Mouse (Mus musculus): ENCODE measurements around the gene Dhx8. TPM values are rescaled to one million over a fixed set of nuclear protein-coding genes. Genes with fewer than 3 reads are reported as not detected.

Dhx8 gene
- polyA plus RNA-seq, 1 experiment = 23.0 TPM

- no peak for TF ChIP-seq CTCF (IDR thresholded peaks at IDR 0.05; ENCODE audit: extremely low read depth, insufficient read depth, low read length)
- TF ChIP-seq POLR2A (IDR thresholded peaks at IDR 0.05; ENCODE audit: extremely low read depth, insufficient read depth, low read length) = no peak
- no peaks in the 10 kb centered on the region for H3K4me1 ChIP-seq (ENCODE audit: control insufficient read depth, insufficient read depth, low read length)
- H3K27ac ChIP-seq (ENCODE audit: insufficient read depth, low read length) = no peak overlapping the region
- no peak overlapping the region for H3K4me3 ChIP-seq (ENCODE audit: insufficient read depth, low read length)
Observed at GRCm38 (mm10) chr11:101768721-101769120, 36.0 kb downstream of the Dhx8 start.

GRCm38 (mm10) chr11:101770266-101770665 is 37.5 kb downstream of the Dhx8 start:
- TF ChIP-seq POLR2A (IDR thresholded peaks at IDR 0.05; ENCODE audit: extremely low read depth, insufficient read depth, low read length) (no peak), CTCF (IDR thresholded peaks at IDR 0.05; ENCODE audit: extremely low read depth, insufficient read depth, low read length) (no peak)
- Histone ChIP-seq H3K27ac (ENCODE audit: insufficient read depth, low read length) (no peak overlapping the region), H3K4me3 (ENCODE audit: insufficient read depth, low read length) (no peak overlapping the region), H3K4me1 (ENCODE audit: control insufficient read depth, insufficient read depth, low read length) (no peaks in the 10 kb centered on the region)

GRCm38 (mm10) chr11:101772027-101772426 is 39.3 kb downstream of the Dhx8 start:
- Histone ChIP-seq H3K27ac (ENCODE audit: insufficient read depth, low read length) (no peak overlapping the region), H3K4me1 (ENCODE audit: control insufficient read depth, insufficient read depth, low read length) (no peaks in the 10 kb centered on the region), H3K4me3 (ENCODE audit: insufficient read depth, low read length) (no peak overlapping the region)
- TF ChIP-seq CTCF (IDR thresholded peaks at IDR 0.05; ENCODE audit: extremely low read depth, insufficient read depth, low read length) (no peak), POLR2A (IDR thresholded peaks at IDR 0.05; ENCODE audit: extremely low read depth, insufficient read depth, low read length) (no peak)

- H3K4me3 ChIP-seq (ENCODE audit: insufficient read depth, low read length) = 0 out of 2 replicates have a peak overlapping the region, but pooled peaks have one; percentile 2
- no peak overlapping the region for H3K27ac ChIP-seq (ENCODE audit: insufficient read depth, low read length)
- no peaks in the 10 kb centered on the region for H3K4me1 ChIP-seq (ENCODE audit: control insufficient read depth, insufficient read depth, low read length)
- TF ChIP-seq POLR2A (IDR thresholded peaks at IDR 0.05; ENCODE audit: extremely low read depth, insufficient read depth, low read length) (no peak), CTCF (IDR thresholded peaks at IDR 0.05; ENCODE audit: extremely low read depth, insufficient read depth, low read length) (no peak)
Observed at GRCm38 (mm10) chr11:101772449-101772848, 39.7 kb downstream of the Dhx8 start.

GRCm38 (mm10) chr11:101776846-101777245 is 44.1 kb downstream of the Dhx8 start:
- no peak overlapping the region for H3K4me3 ChIP-seq (ENCODE audit: insufficient read depth, low read length)
- H3K27ac ChIP-seq (ENCODE audit: insufficient read depth, low read length) = no peak overlapping the region
- H3K4me1 ChIP-seq (ENCODE audit: control insufficient read depth, insufficient read depth, low read length) = no peaks in the 10 kb centered on the region
- TF ChIP-seq POLR2A (IDR thresholded peaks at IDR 0.05; ENCODE audit: extremely low read depth, insufficient read depth, low read length) = no peak
- TF ChIP-seq CTCF (IDR thresholded peaks at IDR 0.05; ENCODE audit: extremely low read depth, insufficient read depth, low read length) = no peak

- Histone ChIP-seq H3K4me1 (ENCODE audit: control insufficient read depth, insufficient read depth, low read length) (no peaks in the 10 kb centered on the region), H3K4me3 (ENCODE audit: insufficient read depth, low read length) (no peak overlapping the region), H3K27ac (ENCODE audit: insufficient read depth, low read length) (no peak overlapping the region)
- TF ChIP-seq CTCF (IDR thresholded peaks at IDR 0.05; ENCODE audit: extremely low read depth, insufficient read depth, low read length) (no peak), POLR2A (IDR thresholded peaks at IDR 0.05; ENCODE audit: extremely low read depth, insufficient read depth, low read length) (no peak)
Observed at GRCm38 (mm10) chr11:101783135-101783534, 50.4 kb downstream of the Dhx8 start.

GRCm38 (mm10) chr11:101783584-101783983 is 50.9 kb downstream of the Dhx8 start:
- H3K27ac ChIP-seq (ENCODE audit: insufficient read depth, low read length) = peak overlapping the region; percentile 12; the same call in 1 of the 2 replicates
- peak overlapping the region; percentile 47 for H3K4me3 ChIP-seq (ENCODE audit: insufficient read depth, low read length)
- TF ChIP-seq CTCF (IDR thresholded peaks at IDR 0.05; ENCODE audit: extremely low read depth, insufficient read depth, low read length) = no peak
- TF ChIP-seq POLR2A (IDR thresholded peaks at IDR 0.05; ENCODE audit: extremely low read depth, insufficient read depth, low read length) = no peak
- H3K4me1 ChIP-seq (ENCODE audit: control insufficient read depth, insufficient read depth, low read length) = no peaks in the 10 kb centered on the region

GRCm38 (mm10) chr11:101784072-101784471 is 51.4 kb downstream of the Dhx8 start:
- H3K27ac ChIP-seq (ENCODE audit: insufficient read depth, low read length) = peak overlapping the region; percentile 12; the same call in 1 of the 2 replicates
- TF ChIP-seq CTCF (IDR thresholded peaks at IDR 0.05; ENCODE audit: extremely low read depth, insufficient read depth, low read length) (no peak), POLR2A (IDR thresholded peaks at IDR 0.05; ENCODE audit: extremely low read depth, insufficient read depth, low read length) (no peak)
- no peaks in the 10 kb centered on the region for H3K4me1 ChIP-seq (ENCODE audit: control insufficient read depth, insufficient read depth, low read length)
- peak overlapping the region; percentile 47 for H3K4me3 ChIP-seq (ENCODE audit: insufficient read depth, low read length)

GRCm38 (mm10) chr11:101784488-101785142 is 51.9 kb downstream of the Dhx8 start:
- Histone ChIP-seq H3K4me1 (ENCODE audit: control insufficient read depth, insufficient read depth, low read length) (no peaks in the 10 kb centered on the region), H3K27ac (ENCODE audit: insufficient read depth, low read length) (no peak overlapping the region), H3K4me3 (ENCODE audit: insufficient read depth, low read length) (peak overlapping the region; percentile 47)
- TF ChIP-seq CTCF (IDR thresholded peaks at IDR 0.05; ENCODE audit: extremely low read depth, insufficient read depth, low read length) (no peak), POLR2A (IDR thresholded peaks at IDR 0.05; ENCODE audit: extremely low read depth, insufficient read depth, low read length) (no peak)

- Histone ChIP-seq H3K4me1 (ENCODE audit: control insufficient read depth, insufficient read depth, low read length) (no peaks in the 10 kb centered on the region), H3K27ac (ENCODE audit: insufficient read depth, low read length) (no peak within 1 kb of the TSS), H3K4me3 (ENCODE audit: insufficient read depth, low read length) (peak within 1 kb of the TSS; percentile 47)
- TF ChIP-seq POLR2A (IDR thresholded peaks at IDR 0.05; ENCODE audit: extremely low read depth, insufficient read depth, low read length) (no peak; the same call in 1 of the 2 replicates), CTCF (IDR thresholded peaks at IDR 0.05; ENCODE audit: extremely low read depth, insufficient read depth, low read length) (no peak)
Observed at GRCm38 (mm10) chr11:101785143-101785851, 52.6 kb downstream of the Dhx8 start, which contains the start of gene Etv4. Etv4 (minus strand) TSS chr11:101785371.

All from cortical plate, adult 2 months (tissue).